Mouse (Mus musculus): ENCODE data around the gene Hoxa6. TPM values are rescaled to one million over a fixed set of nuclear protein-coding genes. Genes with fewer than 3 reads are reported as not detected.

Hoxa6 gene
- total and polyA plus RNA-seq, 3 experiments, result 0.16 TPM; not detected in 2

- TF ChIP-seq CTCF (IDR thresholded peaks at IDR 0.05; ENCODE audit: low read depth, low read length) (no peak), GATA1 (IDR thresholded peaks at IDR 0.05; ENCODE audit: borderline replicate concordance, low read length) (no peak), GATA2 (IDR thresholded peaks at IDR 0.05; ENCODE audit: borderline replicate concordance, low read depth, low read length) (no peak), POLR2AphosphoS5 (IDR thresholded peaks at IDR 0.05; ENCODE audit: insufficient replicate concordance, low read depth, low read length) (no peak), TAL1 (conservative IDR thresholded peaks at IDR 0.05; ENCODE audit: low read depth, low read length) (no peak)
- ATAC-seq (ENCODE audit: extremely low read depth, insufficient number of reproducible peaks, low FRiP score, poor library complexity, severe bottlenecking) (no peak), DNase-seq (ENCODE audit: low spot score) (no peak)
- H3K4me3 ChIP-seq (ENCODE audit: low read depth, low read length), result no peak overlapping the region
- H3K4me1 ChIP-seq (ENCODE audit: insufficient read depth, low read depth, low read length), result no peaks in the 10 kb centered on the region
- peaks cover 51% of the 10 kb centered on the region for H3K27me3 ChIP-seq (ENCODE audit: insufficient read depth, low read length)
- no peaks in the 10 kb centered on the region for H3K36me3 ChIP-seq (replicated peaks)
- H3K9me3 ChIP-seq (replicated peaks), result no peaks in the 10 kb centered on the region
These were observed 47.0 kb downstream of the Hoxa6 start for GRCm38 (mm10) chr6:52161336-52162092.

- no peaks in the 10 kb centered on the region for H3K36me3 ChIP-seq (replicated peaks)
- no peaks in the 10 kb centered on the region for H3K4me1 ChIP-seq (ENCODE audit: insufficient read depth, low read depth, low read length)
- no peak overlapping the region for H3K4me3 ChIP-seq (ENCODE audit: low read depth, low read length)
- no peaks in the 10 kb centered on the region for H3K9me3 ChIP-seq (replicated peaks)
- H3K27me3 ChIP-seq (ENCODE audit: insufficient read depth, low read length), result peaks cover 43% of the 10 kb centered on the region
- TF ChIP-seq POLR2AphosphoS5 (IDR thresholded peaks at IDR 0.05; ENCODE audit: insufficient replicate concordance, low read depth, low read length) (no peak), CTCF (IDR thresholded peaks at IDR 0.05; ENCODE audit: low read depth, low read length) (no peak), TAL1 (conservative IDR thresholded peaks at IDR 0.05; ENCODE audit: low read depth, low read length) (no peak), GATA1 (IDR thresholded peaks at IDR 0.05; ENCODE audit: borderline replicate concordance, low read length) (no peak), GATA2 (IDR thresholded peaks at IDR 0.05; ENCODE audit: borderline replicate concordance, low read depth, low read length) (no peak)
- DNase-seq (ENCODE audit: low spot score) (no peak), ATAC-seq (ENCODE audit: extremely low read depth, insufficient number of reproducible peaks, low FRiP score, poor library complexity, severe bottlenecking) (no peak)
These were observed 47.8 kb downstream of the Hoxa6 start for GRCm38 (mm10) chr6:52160511-52161335.

- no peak for ATAC-seq (ENCODE audit: extremely low read depth, insufficient number of reproducible peaks, low FRiP score, poor library complexity, severe bottlenecking)
- Histone ChIP-seq H3K4me1 (ENCODE audit: insufficient read depth, low read depth, low read length) (no peaks in the 10 kb centered on the region), H3K9me3 (replicated peaks) (no peaks in the 10 kb centered on the region), H3K27me3 (ENCODE audit: insufficient read depth, low read length) (peaks cover 36% of the 10 kb centered on the region), H3K4me3 (ENCODE audit: low read depth, low read length) (no peak overlapping the region), H3K36me3 (replicated peaks) (no peaks in the 10 kb centered on the region)
- no peak for DNase-seq (ENCODE audit: low spot score)
- TF ChIP-seq POLR2AphosphoS5 (IDR thresholded peaks at IDR 0.05; ENCODE audit: insufficient replicate concordance, low read depth, low read length) (no peak), GATA1 (IDR thresholded peaks at IDR 0.05; ENCODE audit: borderline replicate concordance, low read length) (no peak), GATA2 (IDR thresholded peaks at IDR 0.05; ENCODE audit: borderline replicate concordance, low read depth, low read length) (no peak), CTCF (IDR thresholded peaks at IDR 0.05; ENCODE audit: low read depth, low read length) (no peak), TAL1 (conservative IDR thresholded peaks at IDR 0.05; ENCODE audit: low read depth, low read length) (no peak)
These were observed 48.5 kb downstream of the Hoxa6 start for GRCm38 (mm10) chr6:52159979-52160378.

- no peaks in the 10 kb centered on the region for H3K4me1 ChIP-seq (ENCODE audit: insufficient read depth, low read depth, low read length)
- no peak overlapping the region for H3K4me3 ChIP-seq (ENCODE audit: low read depth, low read length)
- ATAC-seq (ENCODE audit: extremely low read depth, insufficient number of reproducible peaks, low FRiP score, poor library complexity, severe bottlenecking), result no peak
- no peak for TF ChIP-seq TAL1 (conservative IDR thresholded peaks at IDR 0.05; ENCODE audit: low read depth, low read length)
- no peak for TF ChIP-seq GATA2 (IDR thresholded peaks at IDR 0.05; ENCODE audit: borderline replicate concordance, low read depth, low read length)
- TF ChIP-seq GATA1 (IDR thresholded peaks at IDR 0.05; ENCODE audit: borderline replicate concordance, low read length), result no peak
- no peak for TF ChIP-seq CTCF (IDR thresholded peaks at IDR 0.05; ENCODE audit: low read depth, low read length)
- no peak for TF ChIP-seq POLR2AphosphoS5 (IDR thresholded peaks at IDR 0.05; ENCODE audit: insufficient replicate concordance, low read depth, low read length)
- no peaks in the 10 kb centered on the region for H3K9me3 ChIP-seq (replicated peaks)
- no peaks in the 10 kb centered on the region for H3K36me3 ChIP-seq (replicated peaks)
- DNase-seq (ENCODE audit: low spot score), result no peak
- H3K27me3 ChIP-seq (ENCODE audit: insufficient read depth, low read length), result peaks cover 31% of the 10 kb centered on the region
These were observed 49.3 kb downstream of the Hoxa6 start for GRCm38 (mm10) chr6:52159164-52159761.

- TF ChIP-seq TAL1 (conservative IDR thresholded peaks at IDR 0.05; ENCODE audit: low read depth, low read length) (no peak), GATA2 (IDR thresholded peaks at IDR 0.05; ENCODE audit: borderline replicate concordance, low read depth, low read length) (no peak), CTCF (IDR thresholded peaks at IDR 0.05; ENCODE audit: low read depth, low read length) (no peak), GATA1 (IDR thresholded peaks at IDR 0.05; ENCODE audit: borderline replicate concordance, low read length) (no peak), POLR2AphosphoS5 (IDR thresholded peaks at IDR 0.05; ENCODE audit: insufficient replicate concordance, low read depth, low read length) (no peak)
- Histone ChIP-seq H3K9me3 (replicated peaks) (no peaks in the 10 kb centered on the region), H3K27me3 (ENCODE audit: insufficient read depth, low read length) (peaks cover 23% of the 10 kb centered on the region), H3K4me3 (ENCODE audit: low read depth, low read length) (no peak within 1 kb of the TSS), H3K36me3 (replicated peaks) (no peaks in the 10 kb centered on the region), H3K4me1 (ENCODE audit: insufficient read depth, low read depth, low read length) (no peaks in the 10 kb centered on the region)
- ATAC-seq (ENCODE audit: extremely low read depth, insufficient number of reproducible peaks, low FRiP score, poor library complexity, severe bottlenecking), result no peak
- DNase-seq (ENCODE audit: low spot score), result no peak
These were observed 50.1 kb downstream of the Hoxa6 start, which contains the start of gene Hoxa1 for GRCm38 (mm10) chr6:52158276-52159051. Hoxa1 (minus strand) TSS chr6:52158317.
